Mouse (Mus musculus) G1E (cell line): ENCODE measurements around the gene Stk38l.

ENCODE experiments used
- CTCF ChIP-seq: IDR thresholded peaks from 2 replicates; pipeline ENCODE4 v1.5.1; 2012; ENCODE audit warnings: low read depth, low read length, inconsistent platforms, mixed read lengths
- GATA1 ChIP-seq: IDR thresholded peaks from 2 replicates; pipeline ENCODE4 v1.6.1; 2012; ENCODE audit warnings: borderline replicate concordance, low read length, inconsistent platforms, mixed read lengths
- GATA2 ChIP-seq: IDR thresholded peaks from 2 replicates; pipeline ENCODE4 v1.6.1; 2012; ENCODE audit warnings: low read depth, low read length, inconsistent platforms, borderline replicate concordance
- POLR2AphosphoS5 ChIP-seq: IDR thresholded peaks from 2 replicates; pipeline ENCODE4 v1.6.1; 2012; ENCODE audit warnings: low read depth, low read length, inconsistent platforms; ENCODE audit not compliant: insufficient replicate concordance
- TAL1 ChIP-seq: conservative IDR thresholded peaks from 2 replicates; pipeline ENCODE4 v1.6.1; 2012; ENCODE audit warnings: low read depth, low read length, inconsistent platforms, mixed read lengths

- no peak for TF ChIP-seq TAL1
- no peak for TF ChIP-seq CTCF
- no peak for TF ChIP-seq GATA1
- TF ChIP-seq POLR2AphosphoS5 = no peak
- no peak for TF ChIP-seq GATA2
Measured at GRCm38 (mm10) chr6:146760022-146760421, 35.2 kb downstream of the Stk38l start.
